Mouse (Mus musculus) embryonic facial prominence, embryonic 12.5 days (tissue): ENCODE measurements at regions not wholly inside any gene's neighbourhood (a gene's known extent, or its start where the extent isn't known, plus 50 kb on each side); places are given as distances from the start of the nearest gene placed in this dataset.

Experiments used
- ATAC-seq: fragments of 200-750 bp; cut with Nextera tagmentation; 2 replicates; pipeline ENCODE4 v1.8.0; 2017; ENCODE audit not compliant: insufficient number of reproducible peaks, insufficient read depth, low FRiP score, low TSS enrichment
- H3K27ac ChIP-seq: fragments of 300-500 bp; sonication (generic); 2 replicates; pipeline ENCODE4 v1.5.1; 2016; ENCODE audit warnings: mild to moderate bottlenecking
- H3K27me3 ChIP-seq: fragments of 300-500 bp; sonication (generic); 2 replicates; pipeline ENCODE4 v1.6.1; 2016; ENCODE audit warnings: mild to moderate bottlenecking, moderate library complexity
- H3K36me3 ChIP-seq: fragments of 300-500 bp; sonication (generic); 2 replicates; pipeline ENCODE4 v1.6.1; 2016; ENCODE audit warnings: mild to moderate bottlenecking
- H3K4me1 ChIP-seq: fragments of 300-500 bp; sonication (generic); 2 replicates; pipeline ENCODE4 v1.6.1; 2016
- H3K4me2 ChIP-seq: fragments of 300-500 bp; sonication (generic); replicated peaks from 2 replicates; pipeline ENCODE4 v1.6.1; 2016; ENCODE audit warnings: mild to moderate bottlenecking, moderate library complexity
- H3K4me3 ChIP-seq: fragments of 300-500 bp; sonication (generic); 2 replicates; pipeline ENCODE4 v1.5.1; 2016; ENCODE audit warnings: mild to moderate bottlenecking
- H3K9ac ChIP-seq: fragments of 300-500 bp; sonication (generic); 2 replicates; pipeline ENCODE4 v1.6.1; 2016; ENCODE audit warnings: mild to moderate bottlenecking, moderate library complexity
- H3K9me3 ChIP-seq: fragments of 300-500 bp; sonication (generic); 2 replicates; pipeline ENCODE4 v1.6.1; 2016; ENCODE audit warnings: mild to moderate bottlenecking, moderate library complexity
- WGBS: fragments of 180-500 bp; shearing (Covaris S2); methylation state at CpG from one replicate; pipeline ENCODE4 v1.1.7; 2016; 5-methylcytosine and 5-hydroxymethylcytosine counted together

- no peaks in the 10 kb centered on the region for H3K36me3 ChIP-seq
- H3K4me1 ChIP-seq, result no peaks in the 10 kb centered on the region
- no peak overlapping the region for H3K4me3 ChIP-seq
- H3K9me3 ChIP-seq, result no peaks in the 10 kb centered on the region
- WGBS, result 85% methylated on average over 6 of the region's 6 CpGs
- H3K4me2 ChIP-seq, result no peak overlapping the region
- H3K27me3 ChIP-seq, result no peaks in the 10 kb centered on the region
- ATAC-seq, result no peak
- no peak overlapping the region for H3K9ac ChIP-seq
- no peak overlapping the region for H3K27ac ChIP-seq
These were observed 404.5 kb upstream of the Tenm4 start for GRCm38 (mm10) chr7:95766356-95767150.

GRCm38 (mm10) chr7:95784523-95784922 is 386.5 kb upstream of the Tenm4 start:
- no peaks in the 10 kb centered on the region for H3K36me3 ChIP-seq
- no peaks in the 10 kb centered on the region for H3K27me3 ChIP-seq
- no peaks in the 10 kb centered on the region for H3K4me1 ChIP-seq
- H3K4me3 ChIP-seq, result no peak overlapping the region
- H3K9ac ChIP-seq, result no peak overlapping the region
- no peaks in the 10 kb centered on the region for H3K9me3 ChIP-seq
- no peak overlapping the region for H3K27ac ChIP-seq
- H3K4me2 ChIP-seq, result no peak overlapping the region
- ATAC-seq, result no peak

- WGBS, result 84% methylated on average over 1 of the region's 1 CpGs
- Histone ChIP-seq H3K4me2 (no peak overlapping the region), H3K36me3 (no peaks in the 10 kb centered on the region), H3K9ac (no peak overlapping the region), H3K27me3 (no peaks in the 10 kb centered on the region), H3K4me3 (no peak overlapping the region), H3K27ac (no peak overlapping the region), H3K4me1 (no peaks in the 10 kb centered on the region), H3K9me3 (no peaks in the 10 kb centered on the region)
- ATAC-seq, result no peak
These were observed 383.5 kb upstream of the Tenm4 start for GRCm38 (mm10) chr7:95787543-95787942.

GRCm38 (mm10) chr7:95787951-95788350 is 383.1 kb upstream of the Tenm4 start:
- ATAC-seq, result no peak
- Histone ChIP-seq H3K4me1 (no peaks in the 10 kb centered on the region), H3K4me3 (no peak overlapping the region), H3K4me2 (no peak overlapping the region), H3K27ac (no peak overlapping the region), H3K27me3 (no peaks in the 10 kb centered on the region), H3K36me3 (no peaks in the 10 kb centered on the region), H3K9me3 (no peaks in the 10 kb centered on the region), H3K9ac (no peak overlapping the region)
- WGBS, result 74% methylated on average over 3 of the region's 3 CpGs

GRCm38 (mm10) chr7:95789424-95789823 is 381.6 kb upstream of the Tenm4 start:
- no peak overlapping the region for H3K4me2 ChIP-seq

DNA sequence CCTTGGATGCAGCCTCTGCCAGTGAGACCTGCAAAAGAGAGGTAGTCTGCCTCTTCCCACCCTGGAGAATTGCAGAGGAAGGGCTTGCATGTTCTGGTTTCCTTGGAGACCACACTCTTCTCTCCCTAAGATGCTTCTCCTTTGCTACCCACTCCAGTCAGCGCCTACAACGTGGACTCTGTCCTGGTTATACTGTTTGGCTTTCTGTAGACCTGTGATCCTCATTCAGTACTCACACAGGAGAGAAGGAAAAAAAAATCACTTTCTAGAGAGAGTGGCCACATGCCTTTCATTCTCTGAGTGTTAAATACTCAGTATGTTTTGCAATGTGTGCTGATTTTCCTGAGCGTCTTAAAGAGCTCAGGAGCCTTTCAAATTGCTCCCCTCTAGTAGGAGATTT is 372.0 kb upstream of the Tenm4 start:
- Histone ChIP-seq H3K27me3 (no peaks in the 10 kb centered on the region), H3K36me3 (no peaks in the 10 kb centered on the region), H3K27ac (peak overlapping the region; percentile 6; the same call in 1 of the 2 replicates), H3K9ac (no peak overlapping the region), H3K4me1 (peaks cover 3% of the 10 kb centered on the region; the same call in 1 of the 2 replicates), H3K4me3 (no peak overlapping the region), H3K9me3 (no peaks in the 10 kb centered on the region), H3K4me2 (no peak overlapping the region)
- no peak for ATAC-seq
- 38% methylated on average over 3 of the region's 3 CpGs for WGBS

More at GRCm38 (mm10) chr7:95789424-95789823, 381.6 kb upstream of the Tenm4 start:
- no peaks in the 10 kb centered on the region for H3K9me3 ChIP-seq
- no peaks in the 10 kb centered on the region for H3K27me3 ChIP-seq
- no peak overlapping the region for H3K9ac ChIP-seq
- ATAC-seq, result no peak
- H3K27ac ChIP-seq, result no peak overlapping the region
- WGBS, result 81% methylated on average over 5 of the region's 5 CpGs
- H3K36me3 ChIP-seq, result no peaks in the 10 kb centered on the region
- H3K4me1 ChIP-seq, result no peaks in the 10 kb centered on the region
- H3K4me3 ChIP-seq, result no peak overlapping the region

DNA sequence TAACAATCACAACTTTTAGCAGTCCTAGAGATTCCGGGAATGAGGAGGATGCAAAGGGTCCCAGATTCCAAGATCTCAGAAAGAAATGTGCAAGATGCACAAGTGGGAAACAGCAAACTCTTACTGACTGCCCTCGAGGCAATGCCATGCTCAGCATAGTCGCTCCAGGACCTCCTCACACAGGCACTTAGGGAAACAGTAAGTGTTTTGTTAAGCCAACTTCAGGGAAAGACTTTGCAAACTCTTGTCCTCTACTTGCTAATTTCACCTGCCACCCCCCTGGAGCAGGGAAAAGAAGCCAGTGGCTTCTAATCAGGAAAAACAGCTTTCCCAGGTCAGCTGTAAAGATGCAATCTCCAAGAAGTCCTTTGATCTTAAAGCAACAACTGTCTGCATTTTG is 361.4 kb upstream of the Tenm4 start:
- no peaks in the 10 kb centered on the region for H3K4me1 ChIP-seq
- H3K27me3 ChIP-seq, result no peaks in the 10 kb centered on the region
- no peak overlapping the region for H3K4me2 ChIP-seq
- no peak overlapping the region for H3K9ac ChIP-seq
- H3K9me3 ChIP-seq, result no peaks in the 10 kb centered on the region
- H3K36me3 ChIP-seq, result no peaks in the 10 kb centered on the region
- 8% methylated on average over 3 of the region's 3 CpGs for WGBS
- H3K27ac ChIP-seq, result no peak overlapping the region
- ATAC-seq, result no peak
- H3K4me3 ChIP-seq, result no peak overlapping the region

- Histone ChIP-seq H3K36me3 (no peaks in the 10 kb centered on the region), H3K27me3 (no peaks in the 10 kb centered on the region), H3K4me2 (no peak overlapping the region), H3K9ac (no peak overlapping the region), H3K27ac (no peak overlapping the region), H3K4me3 (no peak overlapping the region), H3K9me3 (no peaks in the 10 kb centered on the region), H3K4me1 (no peaks in the 10 kb centered on the region)
- WGBS, result 14% methylated on average over 4 of the region's 4 CpGs
- ATAC-seq, result no peak
These were observed 360.9 kb upstream of the Tenm4 start for GRCm38 (mm10) chr7:95810096-95810495.

DNA sequence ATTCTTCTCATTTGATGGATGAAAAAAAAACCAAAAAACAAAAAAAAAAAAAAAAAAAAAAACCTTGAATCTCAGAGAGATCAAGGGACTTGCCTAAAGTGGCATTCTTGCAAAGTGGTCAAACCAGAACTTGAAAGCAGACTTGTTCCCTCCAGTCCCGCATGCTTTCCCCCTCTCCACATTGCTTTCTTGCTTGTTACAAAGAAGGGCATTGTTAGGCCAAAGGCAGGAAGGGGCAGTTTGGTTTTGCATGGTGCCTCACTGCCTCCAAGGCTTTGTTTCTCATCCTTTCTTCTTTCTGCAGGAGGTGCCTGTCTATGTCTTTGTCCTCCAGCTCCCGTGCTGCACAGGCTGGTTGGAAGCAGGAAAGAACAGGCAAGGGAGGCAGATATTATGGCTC is 356.2 kb upstream of the Tenm4 start:
- Histone ChIP-seq H3K27me3 (no peaks in the 10 kb centered on the region), H3K4me3 (no peak overlapping the region), H3K4me1 (no peaks in the 10 kb centered on the region), H3K36me3 (no peaks in the 10 kb centered on the region), H3K4me2 (no peak overlapping the region), H3K9me3 (no peaks in the 10 kb centered on the region), H3K27ac (no peak overlapping the region), H3K9ac (no peak overlapping the region)
- 22% methylated on average over 2 of the region's 2 CpGs for WGBS
- ATAC-seq, result no peak

DNA sequence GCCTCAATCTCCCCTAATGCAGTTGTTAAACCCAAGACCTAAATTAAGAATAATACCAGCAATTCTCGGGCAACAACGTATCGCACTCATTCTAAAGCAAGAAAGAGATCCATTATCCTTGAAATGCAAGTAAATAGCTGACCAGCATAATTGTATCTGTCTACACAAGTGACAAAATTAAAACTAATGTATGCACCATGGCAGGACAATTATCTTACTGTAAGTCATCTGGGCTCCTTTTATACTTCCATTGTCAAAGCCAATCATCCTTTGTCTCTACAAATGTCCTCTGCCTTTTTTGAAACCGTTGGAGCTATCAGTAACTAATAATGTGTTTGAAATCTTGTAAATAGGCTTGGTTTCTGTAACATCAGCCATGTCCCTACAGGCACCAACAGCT is 347.5 kb upstream of the Tenm4 start:
- Histone ChIP-seq H3K4me1 (no peaks in the 10 kb centered on the region), H3K4me2 (no peak overlapping the region), H3K27ac (no peak overlapping the region), H3K27me3 (no peaks in the 10 kb centered on the region), H3K4me3 (no peak overlapping the region), H3K36me3 (no peaks in the 10 kb centered on the region), H3K9ac (no peak overlapping the region), H3K9me3 (no peaks in the 10 kb centered on the region)
- 87% methylated on average over 4 of the region's 4 CpGs for WGBS
- ATAC-seq, result no peak

DNA sequence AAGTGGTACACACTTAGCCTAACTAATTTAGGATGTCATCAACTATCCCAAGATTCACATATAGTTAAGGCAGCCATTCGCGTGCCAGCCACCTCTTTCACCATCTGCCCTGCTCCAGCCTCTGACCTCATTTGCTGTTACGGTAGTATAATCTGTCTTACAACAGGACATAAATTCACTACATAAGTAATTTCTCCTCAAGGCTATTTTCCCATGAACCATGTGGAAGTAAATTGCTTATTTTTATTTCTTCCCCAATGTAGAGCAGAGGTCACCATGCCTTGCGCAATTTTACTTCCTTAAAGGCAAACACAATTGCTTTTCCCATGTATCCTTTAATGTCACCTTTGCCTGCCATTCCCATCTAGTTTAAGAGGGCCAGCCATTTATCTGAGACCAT is 341.2 kb upstream of the Tenm4 start:
- no peaks in the 10 kb centered on the region for H3K36me3 ChIP-seq
- no peaks in the 10 kb centered on the region for H3K27me3 ChIP-seq
- 83% methylated on average over 4 of the region's 4 CpGs for WGBS
- H3K4me3 ChIP-seq, result no peak overlapping the region
- no peak overlapping the region for H3K27ac ChIP-seq
- no peak overlapping the region for H3K9ac ChIP-seq
- no peak for ATAC-seq
- H3K4me1 ChIP-seq, result no peaks in the 10 kb centered on the region
- no peak overlapping the region for H3K4me2 ChIP-seq
- no peaks in the 10 kb centered on the region for H3K9me3 ChIP-seq

DNA sequence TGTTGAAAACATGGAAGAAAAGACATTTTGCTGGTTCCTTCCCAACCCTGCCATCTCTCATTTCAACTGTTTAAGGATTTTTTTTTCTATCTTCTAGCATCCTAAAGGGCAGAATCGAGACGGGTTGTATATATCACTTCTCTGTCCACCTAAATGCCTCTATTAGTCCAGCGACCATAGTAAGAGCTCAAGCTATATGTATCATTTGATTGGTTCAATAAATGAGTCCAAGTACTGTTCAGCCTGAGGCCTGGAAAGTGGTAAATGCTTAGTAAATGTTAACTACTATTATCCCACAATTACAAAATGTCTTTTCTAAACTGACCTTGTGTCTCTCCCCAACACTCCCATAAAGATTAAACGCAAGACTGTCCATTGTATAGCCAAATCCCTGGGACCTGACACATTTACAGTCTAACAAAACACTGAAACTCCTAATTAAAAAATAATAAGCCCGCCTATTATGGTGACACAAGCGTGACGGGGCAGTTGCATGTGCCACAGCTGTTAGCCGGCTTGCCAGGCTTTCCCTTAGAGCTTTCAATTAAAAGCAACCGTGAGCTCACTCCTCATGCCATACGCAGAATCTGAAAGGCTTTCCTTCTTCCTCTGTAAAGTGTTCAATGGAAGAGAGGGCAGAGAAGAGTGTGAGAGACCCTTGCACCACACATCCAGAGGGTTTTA is 336.7 kb upstream of the Tenm4 start:
- no peak overlapping the region for H3K4me2 ChIP-seq
- H3K4me3 ChIP-seq, result no peak overlapping the region
- no peak for ATAC-seq
- H3K9me3 ChIP-seq, result no peaks in the 10 kb centered on the region
- WGBS, result 73% methylated on average over 10 of the region's 10 CpGs
- H3K27ac ChIP-seq, result no peak overlapping the region
- H3K27me3 ChIP-seq, result no peaks in the 10 kb centered on the region
- no peaks in the 10 kb centered on the region for H3K4me1 ChIP-seq
- no peaks in the 10 kb centered on the region for H3K36me3 ChIP-seq
- no peak overlapping the region for H3K9ac ChIP-seq
